Mouse (Mus musculus): Measurements from ENCODE around the gene Klf6. TPM values are rescaled to one million over a fixed set of nuclear protein-coding genes. Genes with fewer than 3 reads are reported as not detected.

Gene Klf6
- polyA plus RNA-seq (2012; ENCODE audit: low replicate concordance) = 74.9 and 169 TPM in 2 replicates

DNA sequence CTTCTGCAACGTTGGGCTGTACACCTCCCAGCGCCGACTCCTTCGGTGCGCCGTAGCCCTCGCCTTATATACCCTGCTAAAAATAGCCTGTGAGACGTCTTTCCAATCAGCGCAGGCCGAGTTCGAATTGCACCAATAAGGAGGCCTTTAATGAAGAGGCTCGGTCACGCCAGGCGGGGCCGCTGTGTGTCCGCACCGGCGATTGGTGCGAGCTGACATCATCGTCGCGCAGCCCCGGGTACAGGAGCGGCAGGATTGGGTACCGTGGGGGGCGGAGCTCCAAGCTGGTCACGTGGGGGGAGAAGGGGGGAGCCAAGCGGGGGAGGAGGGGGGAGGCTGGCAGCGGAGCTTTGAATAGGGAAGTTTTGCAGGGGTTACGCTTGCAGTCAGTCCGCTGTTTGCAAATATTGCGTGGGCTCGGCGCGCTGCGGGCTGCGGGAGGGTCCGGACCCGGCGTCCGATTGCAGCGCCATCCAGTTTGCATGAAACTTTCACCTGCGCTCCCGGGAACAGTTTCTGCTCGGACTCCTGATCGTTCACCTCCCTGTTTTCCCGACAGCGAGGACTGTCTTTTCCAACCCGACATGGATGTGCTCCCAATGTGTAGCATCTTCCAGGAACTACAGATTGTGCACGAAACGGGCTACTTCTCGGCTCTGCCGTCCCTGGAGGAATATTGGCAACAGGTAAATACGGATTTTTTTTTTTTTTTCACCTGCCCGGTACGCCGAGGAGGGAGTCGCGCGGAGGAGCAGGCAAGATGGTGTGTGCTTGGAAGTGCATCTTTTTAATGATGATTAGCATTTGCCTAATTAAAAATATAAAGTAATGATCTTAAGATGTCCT, at the start of gene Klf6:
Gene Klf6, plus strand, starts transcription at position 326 of the 846 bp plus-strand sequence.

All from hematopoietic multipotent progenitor cell, adult 10-12 weeks (in vitro differentiated cells).